ENCODE assay signal across 9 mouse cellular contexts in genomic region chr6:64996824-64997421, GRCm38 (mm10). TPM values are rescaled to one million over a fixed set of nuclear protein-coding genes. Genes with fewer than 3 reads are reported as not detected.
DNase-seq lines count a peak whose midpoint lies in the region; ATAC-seq lines count a peak whose summit lies in the region.
"Had no signal": no experiment of that assay in that cellular context is flagged by ENCODE, and none has a peak within 500 bp of the region (broad histone marks: within the 10 kb centered on the region; RNA-seq: fewer than 3 reads in every experiment).

No protein-coding gene starts in this region.

- H3K9ac ChIP-seq in lung, embryonic 16.5 days (ENCODE audit: low read length): no peak overlapping the region
- no peak overlapping the region for H3K9ac ChIP-seq in hindbrain, embryonic 11.5 days (ENCODE audit: low read depth, low read length)
- H3K9ac ChIP-seq: limb, embryonic 12.5 days had no signal

- H3K27ac ChIP-seq in lung, embryonic 16.5 days (ENCODE audit: low read length): no peak overlapping the region
- no peak overlapping the region for H3K27ac ChIP-seq in hindbrain, embryonic 11.5 days (ENCODE audit: low read depth, low read length)
- H3K27ac ChIP-seq: limb, embryonic 12.5 days had no signal

- H3K4me3 ChIP-seq in lung, embryonic 16.5 days (ENCODE audit: low read length): no peak overlapping the region
- H3K4me3 ChIP-seq in hindbrain, embryonic 11.5 days (ENCODE audit: low read depth, low read length): no peak overlapping the region
- H3K4me3 ChIP-seq: limb, embryonic 12.5 days had no signal

- no peaks in the 10 kb centered on the region for H3K9me3 ChIP-seq in lung, embryonic 16.5 days (ENCODE audit: control insufficient read depth, low read length)
- H3K9me3 ChIP-seq in hindbrain, embryonic 11.5 days (ENCODE audit: control insufficient read depth, low read length): no peaks in the 10 kb centered on the region
- H3K9me3 ChIP-seq: limb, embryonic 12.5 days had no signal

- H3K4me1 ChIP-seq in lung, embryonic 16.5 days (replicated peaks; ENCODE audit: control insufficient read depth, insufficient read depth, low read length): no peaks in the 10 kb centered on the region
- H3K4me1 ChIP-seq in hindbrain, embryonic 11.5 days (replicated peaks; ENCODE audit: control insufficient read depth, insufficient read depth, low read length): no peaks in the 10 kb centered on the region
- H3K4me1 ChIP-seq: limb, embryonic 12.5 days had no signal

- peak; percentile 41; the same call in 1 of the 2 replicates for ATAC-seq in lung, embryonic 16.5 days (ENCODE audit: low read depth)
- 0 out of 2 replicates have a peak, but pooled peaks have one; percentile 38 for ATAC-seq in hindbrain, embryonic 11.5 days (ENCODE audit: low FRiP score)
- peak; percentile 97 for ATAC-seq in megakaryocyte-erythroid progenitor cell, adult 5-6 weeks (replicated peaks; ENCODE audit: low FRiP score, low TSS enrichment, poor library complexity, severe bottlenecking)

- DNase-seq in adrenal gland, postnatal 10 days: peak; percentile 5
- DNase-seq in adrenal gland, postnatal 25 days: no peak
- DNase-seq in lung, postnatal 36 days: no peak
- DNase-seq in hindbrain, embryonic 11.5 days (ENCODE audit: low spot score): peak; percentile 34
- DNase-seq in spleen, postnatal 10 days (ENCODE audit: low spot score in 2 of 2): no peak
- no peak for DNase-seq in cerebellum, adult 11 months

- H3K27me3 ChIP-seq in lung, embryonic 16.5 days (ENCODE audit: control insufficient read depth, insufficient read depth, low read depth, low read length): no peaks in the 10 kb centered on the region
- H3K27me3 ChIP-seq in hindbrain, embryonic 11.5 days (ENCODE audit: control insufficient read depth, insufficient read depth, low read length): no peaks in the 10 kb centered on the region
- H3K27me3 ChIP-seq: limb, embryonic 12.5 days had no signal

- no peaks in the 10 kb centered on the region for H3K36me3 ChIP-seq in lung, embryonic 16.5 days (ENCODE audit: control insufficient read depth, insufficient read depth, low read length)
- H3K36me3 ChIP-seq in hindbrain, embryonic 11.5 days (ENCODE audit: control insufficient read depth, insufficient read depth, low read length): no peaks in the 10 kb centered on the region
- H3K36me3 ChIP-seq: limb, embryonic 12.5 days had no signal

- no peak overlapping the region for H3K4me2 ChIP-seq in lung, embryonic 16.5 days (ENCODE audit: low read depth, low read length)
- H3K4me2 ChIP-seq in hindbrain, embryonic 11.5 days (replicated peaks; ENCODE audit: low read depth, low read length): no peak overlapping the region
- H3K4me2 ChIP-seq: limb, embryonic 12.5 days had no signal

- 34% methylated on average over 13 of the region's 13 CpGs for WGBS in lung, embryonic 16.5 days
- 52% methylated on average over 13 of the region's 13 CpGs for WGBS in hindbrain, embryonic 11.5 days

RNA-seq across cellular contexts. Expression of gene Smarcad1, which starts 45.5 kb away (rescaled TPM):
- total RNA-seq in adrenal gland, postnatal 10 days (2021): 10 to 100 TPM; 30.5 to 42.8 TPM
- 41.7 and 43.5 TPM in 2 replicates for total RNA-seq in adrenal gland, postnatal 25 days (2021)
- 61.8 and 64.8 TPM in 2 replicates for polyA plus RNA-seq in lung, embryonic 16.5 days (2015; fragmentation: Nextera tagmentation; extraction: Ambion mirVana)
- 109 and 171 TPM in 2 replicates for polyA plus RNA-seq in hindbrain, embryonic 11.5 days (2014; fragmentation: Nextera tagmentation; extraction: Ambion mirVana)
- 72.8 and 80.1 TPM in 2 replicates for total RNA-seq in megakaryocyte-erythroid progenitor cell, adult 5-6 weeks (2014; fragmentation: Nextera tagmentation)
- total RNA-seq in megakaryocyte-erythroid progenitor cell, adult 5-6 weeks (2017): 53.9 and 72.8 TPM in 2 replicates

Comparison
In these comparisons a context has a peak if more than half of its experiments do, and no peak if none do; other contexts are left out.
1. DNase-seq: peak in adrenal gland, postnatal 10 days (single experiment) and hindbrain, embryonic 11.5 days (single experiment); none in adrenal gland, postnatal 25 days (single experiment), lung, postnatal 36 days (single experiment), spleen, postnatal 10 days (0 of 2) and cerebellum, adult 11 months (single experiment).
2. ATAC-seq: peak in every context shown above with its lines; median percentile 97 in megakaryocyte-erythroid progenitor cell, adult 5-6 weeks; 41 in lung, embryonic 16.5 days; 38 in hindbrain, embryonic 11.5 days.